Mouse (Mus musculus): ENCODE measurements around the gene Ackr2. TPM values are rescaled to one million over a fixed set of nuclear protein-coding genes. Genes with fewer than 3 reads are reported as not detected.

The Ackr2 gene
- polyA plus RNA-seq, 1 experiment from 2014 or later = 0.89 TPM

DNA sequence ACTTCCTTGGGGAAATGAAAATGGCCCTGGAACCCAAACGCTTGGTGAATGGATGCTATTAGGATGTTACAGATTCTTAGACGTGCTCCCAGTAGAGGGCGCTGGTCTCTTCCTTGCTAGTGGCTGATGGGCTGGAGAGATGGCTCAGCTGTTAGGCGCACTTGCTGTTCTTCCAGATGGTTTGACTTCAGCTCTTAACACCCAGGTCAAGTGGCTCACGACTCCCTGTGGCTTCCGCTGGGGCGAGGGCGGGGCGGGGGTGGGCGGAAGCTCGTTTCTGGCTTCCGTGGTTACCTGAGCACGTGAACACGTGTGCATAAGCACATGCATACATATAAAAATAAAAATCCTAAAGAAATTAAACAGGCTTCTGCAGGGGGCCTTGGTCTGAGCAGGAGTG is 17.3 kb upstream of the Ackr2 start:
- ATAC-seq (ENCODE audit: low read depth) = no peak
- 22% methylated on average over 14 of the region's 14 CpGs for WGBS
- H3K36me3 ChIP-seq (ENCODE audit: control insufficient read depth, insufficient read depth, low read length) = no peaks in the 10 kb centered on the region
- H3K4me2 ChIP-seq (ENCODE audit: low read depth, low read length) = peak overlapping the region; percentile 34; the same call in 1 of the 2 replicates
- H3K4me1 ChIP-seq (ENCODE audit: control insufficient read depth, insufficient read depth, low read length) = peaks cover 3% of the 10 kb centered on the region; the same call in 1 of the 2 replicates
- no peak overlapping the region for H3K27ac ChIP-seq (replicated peaks; ENCODE audit: low read depth, low read length)
- no peak overlapping the region for H3K4me3 ChIP-seq (ENCODE audit: low read depth, low read length)
- H3K9ac ChIP-seq (ENCODE audit: low read depth, low read length) = no peak overlapping the region
- H3K9me3 ChIP-seq (ENCODE audit: control insufficient read depth, low read length) = no peaks in the 10 kb centered on the region
- H3K27me3 ChIP-seq (replicated peaks; ENCODE audit: control insufficient read depth, insufficient read depth, low read length) = no peaks in the 10 kb centered on the region
- peak; percentile 81 for DNase-seq (ENCODE audit: low spot score)

DNA sequence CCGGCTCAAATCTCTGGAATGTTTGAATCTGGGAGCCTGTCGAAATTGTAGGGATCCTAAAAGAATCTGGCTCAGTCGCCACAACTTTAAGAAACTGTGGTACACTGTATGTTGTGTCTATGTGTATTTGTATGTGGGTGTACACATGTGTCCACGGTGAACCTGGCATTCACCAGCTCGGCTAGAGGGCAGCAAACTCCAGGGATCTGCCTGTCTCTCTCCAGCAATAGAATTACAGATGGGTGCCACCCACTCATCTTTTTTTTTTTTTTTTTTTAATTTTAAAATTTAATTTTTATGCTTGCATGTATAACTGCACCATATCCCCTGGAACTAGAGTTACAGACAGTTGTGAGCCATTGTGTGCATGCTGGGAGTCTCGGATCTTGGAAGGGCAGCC is 16.9 kb upstream of the Ackr2 start:
- WGBS = 60% methylated on average over 6 of the region's 6 CpGs
- H3K9ac ChIP-seq (ENCODE audit: low read depth, low read length) = no peak overlapping the region
- peaks cover 3% of the 10 kb centered on the region; the same call in 1 of the 2 replicates for H3K4me1 ChIP-seq (ENCODE audit: control insufficient read depth, insufficient read depth, low read length)
- ATAC-seq (ENCODE audit: low read depth) (no peak), DNase-seq (ENCODE audit: low spot score) (no peak)
- H3K9me3 ChIP-seq (ENCODE audit: control insufficient read depth, low read length) = no peaks in the 10 kb centered on the region
- H3K36me3 ChIP-seq (ENCODE audit: control insufficient read depth, insufficient read depth, low read length) = no peaks in the 10 kb centered on the region
- H3K4me2 ChIP-seq (ENCODE audit: low read depth, low read length) = no peak overlapping the region
- no peak overlapping the region for H3K4me3 ChIP-seq (ENCODE audit: low read depth, low read length)
- no peaks in the 10 kb centered on the region for H3K27me3 ChIP-seq (replicated peaks; ENCODE audit: control insufficient read depth, insufficient read depth, low read length)
- no peak overlapping the region for H3K27ac ChIP-seq (replicated peaks; ENCODE audit: low read depth, low read length)

DNA sequence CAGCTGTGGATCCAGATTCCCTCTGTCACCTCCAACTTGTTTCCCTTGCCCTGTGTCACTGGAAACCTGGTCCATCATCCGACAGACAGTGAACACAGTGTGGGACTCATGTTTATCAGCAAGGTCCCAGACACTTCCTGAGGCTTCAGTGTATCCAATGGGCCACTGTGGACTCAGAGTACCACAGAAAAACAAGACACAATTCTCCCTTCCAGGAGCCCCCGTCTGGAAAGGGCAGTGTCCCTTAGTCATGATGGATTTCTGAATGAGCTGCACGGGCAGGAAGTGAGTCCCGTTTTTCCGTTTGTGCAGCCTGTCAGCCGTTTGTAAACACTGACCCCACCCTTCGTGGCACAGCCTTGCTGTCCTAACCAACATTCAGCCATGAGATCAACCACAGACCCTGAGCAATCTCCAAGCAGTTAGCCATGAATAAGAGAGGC is 16.1 kb upstream of the Ackr2 start:
- Histone ChIP-seq H3K4me1 (ENCODE audit: control insufficient read depth, insufficient read depth, low read length) (peaks cover 3% of the 10 kb centered on the region; the same call in 1 of the 2 replicates), H3K4me3 (ENCODE audit: low read depth, low read length) (no peak overlapping the region), H3K36me3 (ENCODE audit: control insufficient read depth, insufficient read depth, low read length) (no peaks in the 10 kb centered on the region), H3K27ac (replicated peaks; ENCODE audit: low read depth, low read length) (no peak overlapping the region), H3K9ac (ENCODE audit: low read depth, low read length) (no peak overlapping the region), H3K4me2 (ENCODE audit: low read depth, low read length) (no peak overlapping the region), H3K9me3 (ENCODE audit: control insufficient read depth, low read length) (no peaks in the 10 kb centered on the region), H3K27me3 (replicated peaks; ENCODE audit: control insufficient read depth, insufficient read depth, low read length) (no peaks in the 10 kb centered on the region)
- ATAC-seq (ENCODE audit: low read depth) (no peak), DNase-seq (ENCODE audit: low spot score) (no peak)
- 55% methylated on average over 7 of the region's 7 CpGs for WGBS

DNA sequence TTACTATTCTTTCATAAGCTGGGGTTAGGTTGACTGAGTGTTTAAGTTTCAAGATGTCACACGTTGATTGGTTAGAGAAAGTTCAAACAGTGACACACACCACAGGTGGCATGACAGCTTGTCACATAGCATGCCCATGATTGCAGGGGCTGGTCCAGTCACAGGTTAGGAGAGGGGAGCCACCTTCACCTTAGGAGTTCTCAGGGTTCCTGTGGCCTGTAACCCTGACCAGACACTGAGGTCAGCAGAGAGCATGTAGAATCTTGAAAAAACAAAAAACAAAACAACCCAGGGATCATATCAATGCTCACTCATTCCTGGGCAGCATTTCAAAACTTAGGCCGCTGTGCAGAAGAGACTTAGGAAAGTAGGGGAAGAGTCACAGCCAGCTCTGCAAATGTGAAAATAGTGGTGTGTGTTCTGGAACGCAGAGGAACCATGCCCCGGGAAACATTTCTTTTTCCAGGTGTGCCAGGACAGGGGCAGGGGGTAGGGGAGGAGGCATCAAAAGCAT is 8.2 kb upstream of the Ackr2 start:
- H3K4me3 ChIP-seq (ENCODE audit: low read depth, low read length) = no peak overlapping the region
- peak overlapping the region; percentile 42; the same call in 1 of the 2 replicates for H3K4me2 ChIP-seq (ENCODE audit: low read depth, low read length)
- no peak for ATAC-seq (ENCODE audit: low read depth)
- no peak for DNase-seq (ENCODE audit: low spot score)
- WGBS = 57% methylated on average over 4 of the region's 4 CpGs
- H3K4me1 ChIP-seq (ENCODE audit: control insufficient read depth, insufficient read depth, low read length) = peaks cover 6% of the 10 kb centered on the region
- no peaks in the 10 kb centered on the region for H3K36me3 ChIP-seq (ENCODE audit: control insufficient read depth, insufficient read depth, low read length)
- no peak overlapping the region for H3K27ac ChIP-seq (replicated peaks; ENCODE audit: low read depth, low read length)
- H3K9me3 ChIP-seq (ENCODE audit: control insufficient read depth, low read length) = no peaks in the 10 kb centered on the region
- no peak overlapping the region for H3K9ac ChIP-seq (ENCODE audit: low read depth, low read length)
- no peaks in the 10 kb centered on the region for H3K27me3 ChIP-seq (replicated peaks; ENCODE audit: control insufficient read depth, insufficient read depth, low read length)

DNA sequence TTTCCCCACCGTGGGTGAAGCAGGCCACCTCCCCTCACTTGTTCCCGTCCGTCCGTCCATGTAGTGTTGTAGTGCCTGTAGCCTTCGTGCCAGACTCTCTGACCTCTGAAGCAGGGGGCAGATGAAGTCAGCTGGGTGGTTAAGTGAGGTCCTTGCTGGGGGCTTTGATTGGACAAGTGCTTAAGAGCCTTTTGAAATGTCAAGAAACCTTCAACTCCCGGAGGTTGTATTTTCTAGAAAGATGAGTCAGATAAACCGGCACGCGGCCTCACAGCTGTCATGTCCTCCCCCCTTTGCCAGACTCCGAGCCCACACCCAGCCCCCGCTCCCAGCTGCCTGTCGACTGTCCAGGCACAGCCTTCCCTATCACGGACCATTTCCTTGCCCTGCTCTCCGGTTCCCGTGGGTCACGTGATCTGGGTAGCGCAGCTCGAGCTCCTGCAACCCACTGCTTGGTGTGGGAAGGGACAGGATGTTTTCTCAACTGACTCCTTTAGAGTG is 7.7 kb upstream of the Ackr2 start:
- no peak overlapping the region for H3K9ac ChIP-seq (ENCODE audit: low read depth, low read length)
- H3K4me1 ChIP-seq (ENCODE audit: control insufficient read depth, insufficient read depth, low read length) = peaks cover 6% of the 10 kb centered on the region
- H3K9me3 ChIP-seq (ENCODE audit: control insufficient read depth, low read length) = no peaks in the 10 kb centered on the region
- 22% methylated on average over 18 of the region's 18 CpGs for WGBS
- DNase-seq (ENCODE audit: low spot score) = peak; percentile 60
- H3K27me3 ChIP-seq (replicated peaks; ENCODE audit: control insufficient read depth, insufficient read depth, low read length) = no peaks in the 10 kb centered on the region
- ATAC-seq (ENCODE audit: low read depth) = peak; percentile 74; the same call in 1 of the 2 replicates
- H3K4me3 ChIP-seq (ENCODE audit: low read depth, low read length) = no peak overlapping the region
- peak overlapping the region; percentile 42 for H3K4me2 ChIP-seq (ENCODE audit: low read depth, low read length)
- no peaks in the 10 kb centered on the region for H3K36me3 ChIP-seq (ENCODE audit: control insufficient read depth, insufficient read depth, low read length)
- H3K27ac ChIP-seq (replicated peaks; ENCODE audit: low read depth, low read length) = no peak overlapping the region

DNA sequence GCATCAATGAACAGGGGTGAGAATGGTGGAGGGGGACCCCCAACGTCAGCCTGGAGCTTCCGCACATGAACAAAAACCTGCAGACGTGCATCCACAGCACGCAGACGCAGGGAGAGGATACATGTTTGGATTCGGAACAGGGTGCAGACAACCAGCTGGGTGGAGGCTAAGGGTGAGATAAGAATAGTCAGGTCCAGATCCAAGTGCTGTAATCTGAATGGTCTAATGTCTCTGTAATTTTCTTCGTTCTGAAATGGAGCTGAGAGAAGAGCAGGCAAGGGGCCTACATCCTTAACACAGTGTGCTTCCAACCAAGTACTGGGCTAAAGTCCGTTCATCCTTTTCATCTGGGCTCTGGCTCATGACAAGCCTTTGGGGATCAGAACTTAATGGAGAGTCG is 6.9 kb upstream of the Ackr2 start:
- Histone ChIP-seq H3K4me3 (ENCODE audit: low read depth, low read length) (no peak overlapping the region), H3K27me3 (replicated peaks; ENCODE audit: control insufficient read depth, insufficient read depth, low read length) (no peaks in the 10 kb centered on the region), H3K27ac (replicated peaks; ENCODE audit: low read depth, low read length) (no peak overlapping the region), H3K9ac (ENCODE audit: low read depth, low read length) (no peak overlapping the region), H3K4me1 (ENCODE audit: control insufficient read depth, insufficient read depth, low read length) (peaks cover 6% of the 10 kb centered on the region), H3K9me3 (ENCODE audit: control insufficient read depth, low read length) (no peaks in the 10 kb centered on the region), H3K4me2 (ENCODE audit: low read depth, low read length) (no peak overlapping the region), H3K36me3 (ENCODE audit: control insufficient read depth, insufficient read depth, low read length) (no peaks in the 10 kb centered on the region)
- WGBS = 87% methylated on average over 9 of the region's 9 CpGs
- ATAC-seq (ENCODE audit: low read depth) = no peak
- no peak for DNase-seq (ENCODE audit: low spot score)

DNA sequence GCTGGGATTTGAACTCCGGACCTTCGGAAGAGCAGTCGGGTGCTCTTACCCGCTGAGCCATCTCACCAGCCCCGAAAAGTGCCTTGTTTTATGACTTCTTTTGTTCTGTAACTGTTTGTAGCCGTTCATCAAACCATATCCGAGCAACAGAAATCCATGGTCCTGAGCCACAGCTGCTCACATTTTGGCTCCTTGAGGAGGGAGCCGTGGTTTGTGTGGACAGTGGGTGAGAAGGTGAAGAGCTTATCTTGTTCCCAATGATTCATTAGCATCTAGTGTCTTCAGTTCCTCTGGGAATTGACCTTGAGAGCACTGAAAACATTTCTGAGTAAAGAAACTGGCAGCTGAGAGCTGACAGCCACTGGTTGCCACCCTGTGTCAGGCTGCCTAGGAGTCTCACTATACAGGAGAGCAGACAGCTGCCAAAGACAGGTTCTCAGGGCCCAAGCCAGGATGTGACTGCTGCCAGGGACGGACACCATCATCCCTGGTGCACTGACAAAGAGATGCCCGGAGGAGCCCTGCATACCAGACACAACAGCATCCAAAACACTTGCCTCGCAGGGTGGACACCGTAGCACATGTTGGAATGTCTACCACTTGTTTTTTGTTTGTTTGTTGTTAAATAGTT is 6.0 kb upstream of the Ackr2 start:
- WGBS = 85% methylated on average over 12 of the region's 12 CpGs
- H3K27ac ChIP-seq (replicated peaks; ENCODE audit: low read depth, low read length) = no peak overlapping the region
- H3K9me3 ChIP-seq (ENCODE audit: control insufficient read depth, low read length) = no peaks in the 10 kb centered on the region
- H3K4me1 ChIP-seq (ENCODE audit: control insufficient read depth, insufficient read depth, low read length) = peaks cover 6% of the 10 kb centered on the region
- H3K27me3 ChIP-seq (replicated peaks; ENCODE audit: control insufficient read depth, insufficient read depth, low read length) = no peaks in the 10 kb centered on the region
- ATAC-seq (ENCODE audit: low read depth) (no peak), DNase-seq (ENCODE audit: low spot score) (no peak)
- no peaks in the 10 kb centered on the region for H3K36me3 ChIP-seq (ENCODE audit: control insufficient read depth, insufficient read depth, low read length)
- no peak overlapping the region for H3K4me3 ChIP-seq (ENCODE audit: low read depth, low read length)
- H3K4me2 ChIP-seq (ENCODE audit: low read depth, low read length) = no peak overlapping the region
- H3K9ac ChIP-seq (ENCODE audit: low read depth, low read length) = no peak overlapping the region

DNA sequence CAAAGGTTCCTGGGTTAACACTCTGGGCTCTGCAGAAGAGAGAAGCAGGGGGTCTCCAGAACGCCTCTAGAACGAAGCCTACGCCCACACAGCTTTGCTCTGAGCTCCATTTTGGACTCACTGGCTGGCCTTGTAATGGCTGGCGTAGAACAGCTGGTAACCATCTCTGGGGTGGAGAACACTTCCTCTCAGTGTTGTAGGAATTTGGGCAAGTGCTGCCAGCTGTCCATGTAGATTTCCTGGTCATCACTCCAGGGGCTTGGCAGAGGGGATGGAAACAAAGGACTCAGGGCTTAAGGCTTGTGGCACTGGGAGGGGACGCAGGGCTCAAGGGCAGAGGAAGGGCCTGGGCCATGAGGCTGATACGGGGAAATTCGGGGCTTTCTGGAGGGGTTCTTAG is 3.7 kb upstream of the Ackr2 start:
- DNase-seq (ENCODE audit: low spot score) = no peak
- Histone ChIP-seq H3K4me3 (ENCODE audit: low read depth, low read length) (no peak overlapping the region), H3K9ac (ENCODE audit: low read depth, low read length) (no peak overlapping the region), H3K4me2 (ENCODE audit: low read depth, low read length) (no peak overlapping the region), H3K27ac (replicated peaks; ENCODE audit: low read depth, low read length) (no peak overlapping the region), H3K4me1 (ENCODE audit: control insufficient read depth, insufficient read depth, low read length) (peaks cover 6% of the 10 kb centered on the region), H3K27me3 (replicated peaks; ENCODE audit: control insufficient read depth, insufficient read depth, low read length) (no peaks in the 10 kb centered on the region), H3K9me3 (ENCODE audit: control insufficient read depth, low read length) (no peaks in the 10 kb centered on the region), H3K36me3 (ENCODE audit: control insufficient read depth, insufficient read depth, low read length) (no peaks in the 10 kb centered on the region)
- ATAC-seq (ENCODE audit: low read depth) = no peak
- 63% methylated on average over 7 of the region's 7 CpGs for WGBS

All from embryonic facial prominence, embryonic 14.5 days (tissue).